Mouse (Mus musculus) erythroblast, adult 5-6 weeks (primary cell): ENCODE data around the gene Tek. TPM values are rescaled to one million over a fixed set of nuclear protein-coding genes. Genes with fewer than 3 reads are reported as not detected.
"Not testable (repeated sequence)": the region's sequence is repeated elsewhere in the genome, so short reads cannot be mapped to it uniquely, and the experiment has no call there.

Experiments used
- ATAC-seq: replicated peaks from 2 replicates; pipeline ENCODE4 v1.8.0; 2016; ENCODE audit warnings: moderate number of reproducible peaks, mild to moderate bottlenecking, moderate TSS enrichment, inconsistent platforms; ENCODE audit not compliant: poor library complexity, low FRiP score, severe bottlenecking
- total RNA-seq, 2 experiments: library from RNA; stranded (forward) in 1 of 2; stranded (reverse) in 1 of 2; fragments of 150-400 nt in 1 of 2; fragments of 200-764, 138-1000 nt in 1 of 2; gene quantifications; 2 replicates each; pipeline versions ENCODE4 v1.2.3 to v1.2.4; 2015 to 2017; ENCODE audit warnings: low replicate concordance in 2 of 2

Gene Tek
- total RNA-seq (2015; ENCODE audit: low replicate concordance), result 0.96 TPM in 1 of 2 replicates, not detected in the other
- total RNA-seq (2017; ENCODE audit: low replicate concordance), result not detected in 2 replicates

DNA sequence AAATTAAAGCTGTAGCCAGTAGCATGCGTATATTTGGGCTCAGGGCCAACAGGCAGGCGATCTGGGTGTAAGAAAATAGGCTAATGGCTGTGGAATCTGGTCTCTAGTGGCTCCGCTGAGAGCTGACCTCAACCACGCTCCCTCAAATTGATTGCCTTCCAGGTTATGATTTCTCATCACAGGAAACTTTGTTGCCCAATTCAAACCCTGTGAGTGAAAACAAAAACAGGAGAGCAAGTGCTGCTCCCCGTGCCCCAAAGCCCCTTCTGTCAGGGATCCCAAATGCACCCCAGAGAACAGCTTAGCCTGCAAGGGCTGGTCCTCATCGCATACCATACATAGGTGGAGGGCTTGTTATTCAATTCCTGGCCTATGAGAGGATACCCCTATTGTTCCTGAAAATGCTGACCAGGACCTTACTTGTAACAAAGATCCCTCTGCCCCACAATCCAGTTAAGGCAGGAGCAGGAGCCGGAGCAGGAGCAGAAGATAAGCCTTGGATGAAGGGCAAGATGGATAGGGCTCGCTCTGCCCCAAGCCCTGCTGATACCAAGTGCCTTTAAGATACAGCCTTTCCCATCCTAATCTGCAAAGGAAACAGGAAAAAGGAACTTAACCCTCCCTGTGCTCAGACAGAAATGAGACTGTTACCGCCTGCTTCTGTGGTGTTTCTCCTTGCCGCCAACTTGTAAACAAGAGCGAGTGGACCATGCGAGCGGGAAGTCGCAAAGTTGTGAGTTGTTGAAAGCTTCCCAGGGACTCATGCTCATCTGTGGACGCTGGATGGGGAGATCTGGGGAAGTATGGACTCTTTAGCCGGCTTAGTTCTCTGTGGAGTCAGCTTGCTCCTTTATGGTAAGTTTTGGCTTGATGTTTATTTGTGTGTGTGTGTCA lies at the start of gene Tek:
Gene Tek (plus strand): TSS at position 452 of the 894 bp plus-strand sequence.
- ATAC-seq, result no peak

DNA sequence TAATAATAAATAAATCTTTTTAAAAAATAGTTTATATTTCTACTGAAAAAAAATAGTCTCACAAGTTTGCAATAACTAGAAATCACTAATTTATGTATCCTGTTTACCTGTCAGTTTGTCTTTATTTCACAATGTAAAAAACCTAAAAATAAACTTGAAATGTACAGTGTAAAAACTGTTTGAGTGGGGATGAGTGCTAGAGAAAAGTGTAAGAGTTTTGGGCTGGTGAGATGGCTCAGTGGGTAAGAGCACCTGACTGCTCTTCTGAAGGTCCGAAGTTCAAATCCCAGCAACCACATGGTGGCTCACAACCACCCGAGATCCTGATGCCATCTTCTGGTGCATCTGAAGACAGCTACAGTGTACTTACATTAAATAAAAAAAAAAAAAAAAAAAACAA lies 49.3 kb upstream of the Tek start:
- ATAC-seq, result not testable (repeated sequence)

DNA sequence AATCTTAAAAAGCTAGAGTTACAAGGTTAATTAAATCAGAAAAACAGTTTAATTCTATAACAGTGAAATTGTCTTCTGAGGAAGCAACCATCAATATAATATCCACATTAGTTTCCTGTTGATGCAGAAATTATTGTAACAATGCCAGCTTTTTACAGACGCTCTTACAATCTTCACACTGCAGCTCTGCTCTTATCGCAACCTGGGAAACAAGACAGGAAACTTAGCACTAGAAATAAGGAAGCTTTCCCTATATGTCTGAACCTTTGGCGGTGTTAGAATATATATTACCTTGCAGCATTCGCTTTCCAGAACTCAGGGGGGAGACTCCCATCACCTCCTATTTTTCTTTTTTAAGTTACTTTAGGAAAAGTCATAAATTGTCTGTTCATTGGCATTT lies 48.0 kb upstream of the Tek start:
- ATAC-seq, result peak; percentile 65

DNA sequence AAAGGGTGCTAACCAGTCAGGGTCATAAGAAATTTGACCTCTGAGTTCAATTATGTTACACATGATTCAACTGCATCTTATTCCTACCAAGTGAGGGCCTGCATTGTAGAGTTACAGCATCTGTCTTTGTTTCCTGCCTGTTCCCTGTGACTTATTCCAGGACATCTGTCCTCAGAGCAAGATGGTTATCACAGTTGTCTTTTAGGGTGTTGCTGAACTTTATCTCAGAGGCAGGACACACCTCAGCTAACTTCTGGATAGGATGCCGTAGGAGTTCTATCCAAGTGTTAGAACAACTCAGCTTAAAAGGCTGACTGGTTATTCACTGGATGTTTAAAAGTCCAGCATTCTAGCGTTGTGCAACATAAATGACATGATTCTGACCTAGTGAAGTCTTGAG lies 46.9 kb upstream of the Tek start:
- ATAC-seq, result peak; percentile 61

DNA sequence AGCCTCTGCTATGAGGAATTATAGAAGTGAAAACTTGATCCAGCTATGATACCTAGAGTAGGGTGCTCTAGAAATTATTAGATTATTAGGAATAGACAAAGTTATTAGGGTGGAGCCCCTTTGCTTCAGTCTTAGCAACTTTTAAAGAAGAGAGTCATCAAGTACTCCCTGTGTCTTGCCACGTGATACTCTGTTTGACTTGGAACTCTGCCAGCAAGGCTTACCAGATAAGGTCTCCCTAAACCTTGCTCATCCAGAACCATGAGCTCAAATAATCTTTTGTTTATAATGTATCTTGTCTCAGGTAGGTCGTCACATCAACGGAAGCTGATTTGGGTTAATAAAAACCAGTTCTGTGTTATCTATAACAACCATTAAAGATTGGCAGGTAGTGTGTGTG lies 42.7 kb upstream of the Tek start:
- no peak for ATAC-seq

DNA sequence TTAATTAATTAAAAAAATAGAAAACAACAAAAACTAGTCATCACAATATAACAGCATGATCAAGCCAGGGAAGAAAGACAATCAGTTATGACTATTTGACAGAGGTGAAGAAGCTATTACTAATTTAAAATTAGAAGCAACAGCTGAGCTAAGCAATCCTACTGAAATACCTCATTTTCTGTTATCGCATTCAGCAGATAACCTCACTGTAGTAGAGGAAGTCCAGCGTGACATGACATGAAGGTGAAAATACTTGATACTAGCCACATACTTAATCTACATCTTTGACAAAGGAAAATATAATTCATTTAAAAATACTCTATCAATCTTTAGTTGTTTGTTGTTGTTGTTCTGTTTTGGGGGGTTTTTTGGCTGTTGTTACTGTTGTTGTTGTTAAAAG lies 28.1 kb upstream of the Tek start:
- ATAC-seq, result no peak

DNA sequence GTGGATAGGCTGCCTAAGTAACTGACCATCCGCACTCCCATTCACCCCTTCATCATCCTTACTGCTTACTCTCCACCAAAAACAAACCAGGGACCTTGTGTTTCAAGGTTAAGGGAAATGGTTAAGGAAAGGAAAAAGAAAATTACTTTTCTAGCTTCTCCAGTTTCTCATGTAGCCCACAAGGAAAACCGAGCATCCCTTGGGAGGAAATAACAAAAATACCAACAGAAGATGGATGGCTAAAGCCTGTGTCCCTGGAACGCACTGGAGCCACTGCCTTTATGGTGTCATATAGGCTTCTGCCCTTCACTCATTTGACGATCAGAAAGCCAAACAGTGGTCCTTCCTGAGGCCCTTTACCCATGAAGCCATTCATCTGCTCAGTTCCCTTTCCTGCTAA lies 27.7 kb upstream of the Tek start:
- ATAC-seq, result no peak

DNA sequence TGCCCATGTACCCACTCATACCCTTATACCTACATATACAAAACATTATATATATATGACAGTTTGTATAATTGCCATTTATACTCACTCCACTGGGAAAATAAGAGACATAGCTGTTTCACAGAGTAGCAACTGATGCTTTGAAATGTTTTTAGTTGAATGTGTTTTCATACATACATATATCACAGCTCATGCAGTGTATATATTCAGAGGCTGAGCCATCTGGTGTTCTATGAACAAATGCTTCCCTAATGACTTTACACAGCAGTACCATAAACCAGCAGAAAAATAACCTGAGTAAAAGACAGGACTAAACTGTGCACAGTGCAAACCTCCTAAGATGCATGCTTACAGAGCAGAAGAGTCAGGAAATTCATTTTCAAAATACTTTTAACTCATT lies 25.3 kb upstream of the Tek start:
- no peak for ATAC-seq

DNA sequence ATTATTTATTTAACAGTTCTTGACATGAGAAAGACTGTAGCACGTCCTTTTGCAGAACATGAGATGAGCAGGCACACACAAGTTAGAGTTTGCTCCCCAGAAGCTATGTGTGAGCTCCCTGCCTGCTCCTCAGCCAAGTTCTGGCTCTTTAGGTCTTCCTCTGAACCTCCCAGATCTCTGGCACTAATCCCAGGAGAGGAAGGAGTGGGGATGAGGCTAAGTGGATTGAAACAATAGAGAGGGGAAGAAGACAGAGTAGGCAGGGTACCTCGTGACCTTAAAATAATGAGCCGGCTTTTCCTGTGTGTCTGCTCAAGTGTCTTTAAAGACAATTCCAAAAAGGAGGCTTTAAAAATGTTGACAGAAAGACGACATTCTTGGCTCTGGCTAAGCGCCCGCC lies 23.9 kb upstream of the Tek start:
- ATAC-seq, result no peak

DNA sequence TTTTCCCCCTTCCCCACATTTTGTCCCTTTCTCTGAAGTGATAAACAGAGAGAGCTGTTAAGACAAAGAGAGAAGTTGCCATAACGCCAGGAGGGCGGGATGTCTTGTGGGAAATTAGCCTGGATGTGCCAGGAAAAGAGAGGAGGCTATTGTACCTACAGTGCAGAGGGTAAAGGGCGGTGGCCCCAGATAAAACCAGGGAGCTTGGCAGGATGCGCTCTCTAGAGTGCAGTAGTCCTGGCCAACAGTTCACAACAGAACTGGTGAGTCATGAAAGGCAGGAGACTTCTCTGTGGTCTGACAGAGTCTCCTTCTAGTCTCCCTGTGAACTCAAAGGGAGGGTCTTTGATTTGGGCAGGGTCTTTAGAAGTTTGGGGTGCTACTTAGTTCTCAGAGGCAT lies 13.3 kb upstream of the Tek start:
- no peak for ATAC-seq

DNA sequence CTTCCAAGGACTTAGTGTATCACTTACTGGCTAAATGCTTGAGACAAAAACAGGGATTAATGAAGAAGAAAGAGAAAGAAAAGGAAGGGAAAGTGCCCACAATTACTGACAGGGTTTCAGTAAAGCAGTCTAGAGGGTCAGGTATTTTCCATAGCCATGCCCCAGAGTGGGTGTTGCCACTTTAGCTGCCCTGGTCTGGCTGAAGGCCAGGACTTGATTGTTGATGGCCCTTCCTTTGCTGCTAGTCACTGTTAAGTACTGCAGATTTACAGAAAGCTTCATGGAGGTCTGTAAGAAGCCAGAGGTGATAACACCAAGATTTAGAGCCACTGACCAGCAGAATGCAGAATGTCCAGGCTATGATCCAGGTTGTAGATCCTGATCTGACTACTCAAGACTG lies 6.4 kb upstream of the Tek start:
- ATAC-seq, result no peak

DNA sequence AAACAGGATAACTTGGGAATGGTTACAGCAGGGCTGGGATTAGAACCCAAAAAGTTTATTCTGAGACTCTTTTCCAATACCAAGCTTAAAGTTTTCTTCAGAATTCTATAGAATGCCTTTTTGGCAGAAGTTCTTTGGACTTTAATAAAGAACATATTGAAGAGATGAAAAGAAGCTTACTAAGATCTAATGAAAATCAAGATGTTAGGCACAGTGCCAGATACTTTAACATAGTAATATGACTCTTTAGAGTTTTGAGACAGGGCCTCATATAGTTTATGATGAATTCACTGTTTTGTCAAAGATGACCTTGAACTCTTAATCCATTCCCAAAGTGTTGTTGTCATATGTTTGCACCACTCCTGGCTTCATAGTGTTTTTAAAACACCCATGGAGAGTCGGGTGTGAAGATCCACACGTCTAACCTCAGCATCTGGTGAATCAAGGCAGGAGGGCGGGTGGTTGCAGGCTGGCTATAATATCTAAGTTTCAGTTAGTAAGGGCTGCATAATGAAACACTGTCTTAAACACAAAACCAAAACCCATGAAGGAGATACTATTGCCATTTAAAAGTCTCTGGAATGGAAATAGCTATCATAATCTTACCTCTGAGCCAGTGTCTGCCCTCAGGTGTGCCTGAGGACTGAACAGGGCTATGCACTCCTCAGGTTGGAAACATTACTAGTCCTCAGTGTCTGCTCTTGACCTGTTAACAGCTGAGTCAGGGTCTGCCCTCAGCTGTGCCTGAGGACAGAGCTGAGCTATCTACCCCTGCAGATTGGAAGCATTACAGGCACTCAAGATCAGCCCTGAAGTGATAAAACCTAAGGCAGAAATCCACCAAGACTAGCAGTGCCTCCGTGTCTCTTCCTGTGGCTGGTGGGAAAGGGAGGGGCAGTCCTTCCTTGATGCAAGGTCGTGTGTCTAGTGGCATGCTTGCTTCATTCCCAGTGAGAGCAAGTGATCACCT lies 1.5 kb upstream of the Tek start:
- no peak for ATAC-seq

DNA sequence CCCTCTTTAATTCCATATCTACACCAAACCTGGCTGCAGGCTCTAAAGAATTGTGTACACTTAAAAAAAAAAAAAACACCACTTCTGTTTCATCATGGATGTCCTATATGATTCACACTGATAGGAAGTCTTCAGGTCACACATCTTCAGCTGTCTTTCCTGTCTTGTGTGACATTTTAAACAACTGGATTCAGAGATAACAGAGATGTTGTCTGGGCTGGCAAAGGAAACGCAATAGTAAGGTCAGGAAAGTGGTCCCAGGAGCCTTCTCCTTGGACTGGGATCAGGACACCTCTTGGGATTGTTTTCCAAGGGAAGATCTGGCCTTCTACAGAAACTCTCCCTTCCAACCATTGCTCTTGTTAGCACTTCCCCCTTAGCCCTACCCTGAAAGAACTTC lies 2.7 kb downstream of the Tek start:
- no peak for ATAC-seq

DNA sequence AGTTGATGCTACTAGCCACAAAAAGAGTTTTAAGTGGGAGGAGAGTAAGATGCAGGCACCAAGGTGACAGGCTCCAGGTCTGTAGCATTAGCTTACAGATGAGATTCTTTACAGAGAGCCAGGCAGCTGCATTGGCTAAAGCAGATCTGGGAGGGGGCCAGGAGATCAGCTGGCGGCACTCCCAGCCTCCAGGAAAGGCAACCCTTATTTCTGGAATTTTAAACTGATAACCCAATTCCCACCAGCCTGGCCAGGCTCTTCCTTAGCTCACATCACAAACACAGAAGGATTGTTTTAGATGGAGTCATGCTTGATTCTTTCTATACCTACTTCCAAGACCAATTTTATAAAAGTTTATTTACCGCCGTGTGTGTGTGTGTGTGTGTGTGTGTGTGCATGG lies 6.7 kb downstream of the Tek start:
- no peak for ATAC-seq

DNA sequence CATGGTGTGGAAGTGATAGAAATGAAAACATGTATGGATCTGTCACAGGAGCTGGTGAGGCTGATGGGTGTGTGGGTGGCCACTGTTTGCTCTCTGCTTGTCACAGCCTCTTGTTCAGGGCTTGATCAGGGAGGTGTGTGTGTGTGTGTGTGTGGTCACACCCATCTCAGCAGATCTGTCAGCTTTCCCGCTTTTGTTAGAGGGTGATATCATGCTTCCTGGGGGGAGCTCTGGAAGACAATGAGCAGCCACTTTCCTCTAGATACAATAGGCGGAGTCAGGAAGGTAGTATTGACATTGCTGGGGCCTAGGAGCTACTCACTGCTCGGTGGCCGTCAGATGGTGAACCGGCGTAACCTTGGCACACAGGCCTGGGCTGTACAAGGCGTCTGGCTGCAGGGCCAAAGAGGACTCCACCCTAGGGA lies 7.3 kb downstream of the Tek start:
- no peak for ATAC-seq

DNA sequence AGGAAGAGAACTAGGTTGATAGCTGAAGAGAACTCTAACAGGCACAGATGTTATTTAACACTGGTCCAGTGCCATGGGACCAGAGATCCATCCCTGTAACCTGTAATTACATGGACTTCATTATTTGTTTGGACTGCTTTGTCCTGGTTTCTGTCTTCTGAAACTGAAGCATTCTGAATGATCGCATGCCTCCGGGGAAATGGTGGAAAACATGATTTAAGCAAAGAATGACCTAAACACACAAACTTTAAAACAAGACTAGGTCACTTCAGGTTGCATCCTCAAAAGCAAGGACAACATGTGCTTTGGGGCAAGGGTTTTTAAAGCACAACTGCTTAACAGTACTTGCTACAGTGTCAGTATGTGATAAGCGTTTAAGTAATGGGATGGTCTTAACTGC lies 8.2 kb downstream of the Tek start:
- no peak for ATAC-seq

DNA sequence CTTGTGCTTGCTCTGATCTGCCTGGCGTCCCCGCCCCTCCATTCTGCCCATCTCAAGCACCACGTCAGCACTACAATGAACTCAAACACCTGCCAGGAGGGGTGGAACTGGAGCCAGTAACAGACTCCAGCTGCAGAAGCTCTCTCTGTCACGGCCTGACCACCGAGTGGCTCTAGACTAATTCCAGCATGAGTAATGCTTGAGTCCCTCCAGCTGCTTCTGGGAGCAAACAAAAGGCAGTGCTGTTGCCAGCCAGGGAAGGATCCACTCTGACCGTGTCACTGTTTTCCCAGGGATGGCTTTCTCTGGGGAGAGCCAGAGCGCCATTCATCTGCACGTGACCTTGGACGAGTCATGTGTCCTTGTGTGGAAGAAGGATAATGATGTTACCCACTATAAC lies 13.4 kb downstream of the Tek start:
- ATAC-seq, result no peak

DNA sequence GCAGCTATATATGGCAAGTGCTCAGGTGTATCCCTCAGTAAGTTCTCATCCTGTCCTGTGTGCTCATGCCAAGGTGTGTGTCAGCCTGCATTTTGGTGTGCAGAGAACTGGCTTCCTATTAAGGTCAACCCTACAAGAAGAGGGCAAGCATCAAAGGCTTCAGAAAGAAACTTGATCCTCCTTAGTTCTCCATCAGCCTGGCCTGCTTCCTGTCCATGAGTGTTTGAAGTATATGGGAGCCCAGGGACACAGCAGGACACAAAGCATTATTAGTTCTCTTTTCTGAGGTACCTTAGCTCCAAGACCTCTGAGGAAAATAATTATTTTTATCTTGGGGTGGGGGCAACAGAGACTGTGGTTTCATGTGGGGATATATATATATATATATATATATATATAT lies 26.1 kb downstream of the Tek start:
- no peak for ATAC-seq

DNA sequence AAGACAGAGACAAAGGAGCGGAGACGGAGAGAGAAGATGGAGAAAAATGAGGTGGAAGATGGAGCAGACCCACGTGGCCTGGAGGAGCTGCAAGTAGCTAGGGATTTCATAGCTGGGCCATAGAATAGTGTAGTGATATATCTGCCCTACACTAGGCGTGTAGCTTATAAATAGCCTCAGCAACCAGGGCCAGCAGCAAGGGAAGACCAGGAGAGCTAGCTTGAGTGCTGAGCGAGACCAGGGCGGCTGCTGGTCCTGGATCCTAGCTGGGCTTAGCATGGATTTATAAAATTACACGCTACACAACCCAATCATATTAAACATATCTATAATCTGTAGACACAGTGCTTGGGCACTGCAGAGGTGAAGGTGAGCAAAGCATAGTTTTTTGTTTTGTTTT lies 27.1 kb downstream of the Tek start:
- no peak for ATAC-seq

DNA sequence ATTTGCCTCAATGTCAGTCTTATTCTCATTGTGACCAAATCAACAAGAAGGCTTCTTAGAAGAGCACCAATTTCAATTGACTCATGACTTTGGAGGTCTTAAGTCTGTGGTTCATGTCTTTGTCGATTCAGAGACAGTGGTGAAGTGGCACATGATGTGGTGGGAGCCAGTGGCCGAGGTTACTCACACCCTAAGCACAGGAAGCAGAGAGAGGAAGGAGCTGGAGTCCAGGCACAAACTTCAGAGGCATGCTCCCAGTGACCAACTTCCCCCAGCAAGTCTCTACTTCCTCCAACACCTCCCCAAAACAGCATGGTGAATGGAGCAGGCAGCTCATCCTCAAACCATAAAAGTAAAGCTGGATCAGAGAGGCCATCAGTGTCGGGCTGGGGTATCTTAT lies 29.5 kb downstream of the Tek start:
- no peak for ATAC-seq

DNA sequence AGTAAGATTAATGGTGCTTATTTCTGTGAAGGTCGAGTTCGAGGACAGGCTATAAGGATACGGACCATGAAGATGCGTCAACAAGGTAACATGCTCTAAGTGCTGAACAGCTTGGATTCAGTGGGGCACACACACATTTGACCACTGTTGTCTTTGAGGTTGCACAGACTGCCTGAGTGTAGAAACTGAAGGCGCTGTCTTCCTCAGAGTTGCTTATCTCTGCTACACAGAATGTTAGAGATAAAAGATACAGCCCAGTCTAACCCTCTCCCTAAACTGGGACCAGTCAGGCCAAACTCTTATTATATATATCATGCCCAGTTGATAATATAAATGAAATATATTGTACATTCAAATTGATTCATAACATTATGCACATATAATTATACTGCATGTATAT lies 42.0 kb downstream of the Tek start:
- ATAC-seq, result no peak
